Mouse (Mus musculus) left cerebral cortex, postnatal 25 days (tissue): ENCODE measurements around the gene Txn1. TPM values are rescaled to one million over a fixed set of nuclear protein-coding genes. Genes with fewer than 3 reads are reported as not detected.

Experiments
- DNase-seq, 2 experiments: peaks; one replicate each; pipeline ENCODE4 v3.0.0; 2022; ENCODE audit warnings: low spot score in 2 of 2, mixed read lengths in 1 of 2
- intact Hi-C: fragments of 180-260 bp; cut with DNase I; formaldehyde crosslinking; loops from one replicate; pipeline ENCODE4 v1.15.1; 2025
- total RNA-seq, 2 experiments: library from RNA; stranded (reverse); gene quantifications; 2 replicates each; pipeline ENCODE4 v1.2.3; 2021

The Txn1 gene
- total RNA-seq, 2 experiments from 2014 or later, result 115 to 119 TPM

DNA sequence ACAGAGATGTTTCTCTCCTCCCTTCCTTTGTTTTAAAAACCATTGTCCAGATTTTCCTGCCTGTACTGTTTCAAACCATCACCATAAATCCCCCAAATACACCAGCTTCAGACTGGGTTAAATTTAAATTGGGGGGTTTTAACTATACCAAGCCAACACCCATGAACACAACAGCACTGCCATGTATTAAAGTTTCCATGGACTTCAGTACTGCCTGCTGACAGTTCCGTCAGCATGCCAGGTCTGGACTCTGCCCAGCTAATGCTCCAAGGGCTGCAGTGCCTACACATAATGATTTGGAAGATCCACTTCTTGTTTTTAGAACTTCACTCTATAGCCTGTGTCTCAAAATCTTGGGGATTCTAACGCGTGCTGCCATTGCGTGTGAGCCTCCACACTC is 8.7 kb downstream of the Txn1 start:
- DNase-seq, result no peak

DNA sequence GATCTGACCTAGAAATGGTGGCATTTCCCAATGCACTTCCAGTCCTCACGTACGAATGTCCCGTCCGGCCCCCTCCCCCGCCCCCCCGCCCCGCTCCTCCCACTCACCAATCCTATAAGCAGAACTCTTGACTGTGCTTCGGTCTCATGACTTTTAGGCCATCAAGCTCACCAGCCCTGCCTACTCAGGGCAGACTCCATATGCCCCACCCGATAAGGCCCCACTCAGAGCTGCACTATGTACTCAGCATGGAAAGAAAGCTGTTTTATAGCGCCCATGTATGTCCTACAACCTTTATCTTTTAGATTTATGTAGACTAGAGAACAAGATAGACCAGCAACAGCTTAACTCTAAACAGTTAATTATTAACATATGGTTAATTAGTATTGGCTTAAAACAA is 9.2 kb downstream of the Txn1 start:
- DNase-seq, result no peak
- intact Hi-C loops, result no loop called here

More for the DNA sequence above, 8.7 kb downstream of the Txn1 start:
- intact Hi-C loops, result no loop called here

DNA sequence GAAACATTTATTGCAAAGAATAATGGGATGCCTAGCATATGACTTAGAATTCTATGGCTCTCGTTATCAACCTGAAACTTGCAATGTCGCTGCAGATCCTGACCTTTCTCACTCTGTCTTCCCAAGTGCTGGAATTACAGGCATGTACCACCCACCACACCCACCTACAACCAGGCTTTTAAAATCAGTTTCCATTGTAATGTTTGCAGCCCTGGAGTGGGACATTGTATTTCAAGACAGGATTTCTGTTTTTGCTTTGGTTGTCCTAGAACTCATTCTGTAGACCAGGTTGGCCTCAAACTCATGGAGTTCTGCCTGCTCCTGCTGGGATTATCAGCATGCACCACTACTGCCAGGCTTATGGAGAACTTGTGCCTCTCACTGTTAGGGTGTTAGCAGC is 13.3 kb downstream of the Txn1 start:
- DNase-seq, result no peak
- intact Hi-C loops, result no loop called here

- intact Hi-C loops, result no loop called here
- no peak for DNase-seq
These were observed 15.6 kb downstream of the Txn1 start for GRCm38 (mm10) chr4:57940631-57941030.

GRCm38 (mm10) chr4:57937292-57937691 is 18.9 kb downstream of the Txn1 start:
- DNase-seq, result no peak
- intact Hi-C loops, result no loop called here

DNA sequence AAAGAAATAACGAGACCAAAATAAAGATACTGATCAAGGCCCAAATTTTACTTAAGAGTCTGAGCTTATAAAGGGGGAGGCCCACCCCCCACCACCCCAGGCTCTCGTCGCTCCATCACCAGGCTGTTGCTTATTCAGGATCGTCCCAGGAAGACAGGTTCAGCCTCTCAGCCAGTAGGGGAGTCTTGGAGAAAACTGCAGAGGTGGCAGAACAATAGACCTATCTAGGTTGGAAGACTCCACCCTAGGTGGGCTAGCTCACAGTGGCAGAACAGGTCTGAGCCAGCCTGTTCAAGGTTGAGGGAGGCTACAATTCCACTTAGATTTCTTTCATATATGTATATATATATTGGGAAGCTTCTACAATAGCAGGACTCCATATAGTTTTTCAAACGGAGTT is 22.0 kb downstream of the Txn1 start:
- intact Hi-C loops, result no loop called here
- no peak for DNase-seq

DNA sequence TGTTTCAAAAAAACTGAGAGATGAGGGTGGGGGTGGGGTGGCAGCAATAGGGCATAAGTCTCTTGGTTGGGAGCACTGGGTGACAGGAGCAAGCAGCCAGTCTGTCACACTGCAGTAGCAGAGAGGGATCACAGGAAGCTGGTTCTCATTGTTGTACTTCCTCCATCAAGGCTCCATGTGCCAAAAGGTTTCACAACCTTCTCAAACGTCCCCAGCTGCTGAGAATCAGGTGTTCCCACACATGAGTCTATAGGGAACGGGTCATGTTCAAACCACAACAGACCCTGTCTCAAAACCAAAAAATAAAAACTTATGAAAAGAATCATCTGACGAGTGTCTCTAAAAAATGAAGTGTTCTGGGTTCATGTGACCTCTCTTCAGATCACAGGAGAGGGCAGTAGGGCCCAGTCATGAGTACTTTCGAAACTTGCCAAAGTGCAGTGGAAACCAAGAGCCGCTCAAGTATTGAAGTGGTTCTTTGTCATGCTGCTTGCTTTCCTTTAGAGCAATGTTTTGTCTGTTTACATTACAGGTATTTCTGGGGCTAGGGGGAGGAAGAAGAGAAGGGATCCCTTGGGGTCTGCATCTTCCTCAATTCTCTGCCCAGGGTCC is 25.5 kb downstream of the Txn1 start:
- intact Hi-C loops, result no loop called here
- no peak for DNase-seq

DNA sequence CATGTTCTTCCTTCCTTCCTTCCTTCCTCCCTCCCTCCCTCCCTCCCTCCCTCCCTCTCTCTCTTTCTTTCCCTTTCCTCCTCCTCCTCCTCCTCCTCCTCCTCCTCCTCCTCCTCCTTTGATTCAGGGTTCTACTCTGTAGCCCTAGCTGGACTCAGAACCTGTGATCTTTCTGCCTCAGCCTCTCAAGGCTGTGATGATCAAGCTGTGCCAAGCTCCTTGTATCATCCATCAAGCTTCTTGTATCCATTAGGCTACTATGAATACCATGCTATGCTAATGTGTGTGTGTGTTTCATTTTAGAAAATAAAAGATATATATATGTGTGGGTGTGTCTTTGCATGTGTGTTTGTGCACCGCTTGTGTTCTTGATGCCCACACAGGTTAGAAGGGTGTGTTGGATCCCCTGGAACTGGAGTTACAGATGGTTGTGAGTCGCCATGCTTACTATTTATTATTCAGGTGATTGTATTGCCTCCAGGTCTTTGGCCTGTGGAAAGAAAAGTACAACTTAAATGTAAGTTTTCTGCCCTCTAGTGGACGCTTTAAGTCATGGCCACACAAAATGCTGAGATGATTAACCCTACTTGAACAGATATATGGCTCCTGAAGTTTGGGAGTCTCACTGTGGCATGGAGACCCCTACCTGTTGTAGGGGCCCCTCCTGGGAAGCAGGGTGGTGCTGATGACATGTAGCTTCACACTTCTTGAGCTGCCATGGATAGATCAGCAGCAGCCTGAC is 28.6 kb downstream of the Txn1 start:
- intact Hi-C loops, result no loop called here
- peak in 1 of 2 experiments; percentile 24 for DNase-seq

DNA sequence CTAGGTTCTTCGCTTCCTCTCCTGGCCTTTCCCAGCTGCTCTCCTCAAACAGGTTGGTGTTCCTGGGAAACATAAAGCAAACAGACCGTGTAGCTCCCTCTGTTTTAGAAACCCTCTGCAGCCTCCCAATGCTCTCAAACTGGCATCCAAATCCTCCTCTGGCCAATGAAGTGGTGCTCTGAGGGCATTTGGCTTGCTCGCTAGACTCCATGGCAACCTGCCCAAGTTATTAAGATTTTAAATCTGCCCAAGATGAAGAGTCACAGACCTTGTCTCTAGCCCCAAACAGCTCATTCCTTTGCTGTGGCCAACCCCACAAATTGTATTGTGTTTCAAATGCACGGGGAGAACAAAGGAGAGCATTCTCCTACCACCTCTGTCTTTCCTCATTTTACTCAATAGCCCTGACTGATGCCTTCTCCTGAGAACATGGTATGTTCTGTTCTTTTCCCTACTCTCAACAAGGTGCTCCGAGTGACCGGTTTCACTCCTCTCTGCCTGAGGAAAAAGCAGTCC is 31.6 kb downstream of the Txn1 start:
- intact Hi-C loops, result no loop called here
- DNase-seq, result no peak

GRCm38 (mm10) chr4:57922171-57922570 is 34.0 kb downstream of the Txn1 start:
- DNase-seq, result no peak
- intact Hi-C loops, result no loop called here

DNA sequence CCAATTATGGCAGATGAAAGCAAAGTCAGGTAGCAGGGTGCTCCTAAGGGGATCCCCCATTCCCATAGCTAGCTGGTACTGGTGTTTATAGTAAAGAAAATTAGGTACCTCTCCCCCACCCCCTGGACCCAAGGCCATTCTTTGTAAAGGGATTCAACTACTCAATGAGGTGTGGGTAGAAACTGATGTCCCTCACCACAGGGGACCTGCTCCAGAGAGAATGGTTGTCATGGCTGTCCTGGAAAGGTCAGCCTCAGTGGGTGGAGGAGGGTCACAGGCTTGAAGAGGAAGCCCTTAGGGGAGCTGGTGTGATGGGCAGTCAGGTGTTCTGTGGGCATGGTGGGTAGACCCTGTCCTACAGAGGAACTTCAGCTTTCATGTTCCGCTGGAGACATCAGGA is 35.7 kb downstream of the Txn1 start:
- intact Hi-C loops, result no loop called here
- DNase-seq, result no peak

DNA sequence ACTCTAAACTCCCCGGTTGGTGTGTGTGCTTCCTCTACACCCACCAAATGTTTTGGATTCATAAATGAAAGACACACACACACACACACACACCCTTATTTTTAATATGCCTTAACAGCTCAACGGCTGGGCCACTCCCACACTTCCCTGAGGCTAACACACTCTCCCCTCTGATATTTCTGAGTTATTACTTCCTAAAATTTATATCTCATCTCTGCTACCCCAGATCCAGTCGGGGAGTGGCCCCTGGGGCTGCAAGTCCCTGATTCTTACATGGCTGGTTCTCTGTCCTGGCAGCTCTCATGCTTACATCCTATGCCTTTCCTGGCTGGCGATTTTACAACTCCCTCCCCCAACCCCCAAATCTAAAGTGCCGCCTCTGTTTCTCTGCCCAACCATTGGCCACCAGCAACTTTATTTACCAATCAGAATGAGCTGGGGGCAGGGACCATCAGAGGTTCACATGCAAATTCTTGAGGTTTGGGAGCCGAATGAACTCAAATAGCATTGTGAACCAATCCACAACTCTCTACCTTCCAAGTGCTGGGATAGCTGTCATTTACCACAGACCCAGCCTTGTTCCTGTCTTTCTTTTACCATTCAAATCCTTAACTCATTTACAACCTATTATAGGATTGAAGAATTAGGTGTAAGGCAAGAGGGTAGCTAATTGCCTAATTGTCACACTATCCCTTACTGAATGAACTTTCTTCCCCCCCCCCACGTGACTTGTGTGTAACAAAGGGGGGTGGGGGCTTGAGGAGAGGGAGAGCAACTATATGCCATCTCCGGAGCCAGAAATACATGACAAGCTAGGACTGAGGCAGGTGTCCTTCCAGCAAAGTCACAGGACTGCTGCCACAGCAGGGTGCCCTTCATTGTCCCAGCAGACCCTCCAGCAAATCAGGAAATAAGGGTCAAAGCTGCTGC is 36.5 kb downstream of the Txn1 start:
- DNase-seq, result no peak
- intact Hi-C loops, result no loop called here

DNA sequence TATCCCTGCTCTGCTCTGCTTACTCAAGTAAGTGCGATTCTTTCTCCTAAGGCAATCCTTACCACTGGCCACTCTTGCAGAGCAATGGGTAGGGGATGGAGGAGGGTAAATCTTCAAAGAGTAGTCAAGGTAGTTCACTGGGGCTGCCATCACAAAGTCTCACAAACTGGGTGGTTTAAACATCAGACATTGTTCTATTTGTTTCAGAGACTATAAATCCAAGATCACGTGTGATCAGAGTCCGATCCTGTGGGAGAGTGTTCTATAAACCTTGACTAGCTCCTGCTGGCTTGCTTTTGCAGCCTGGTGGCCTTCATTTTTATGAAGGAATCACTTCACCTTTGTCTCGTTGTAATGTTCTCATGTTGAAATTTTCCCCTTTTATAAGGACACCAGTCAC is 39.5 kb downstream of the Txn1 start:
- DNase-seq, result no peak
- intact Hi-C loops, result no loop called here

- no peak for DNase-seq
- intact Hi-C loops, result no loop called here
These were observed 40.0 kb downstream of the Txn1 start, which contains the start of gene D630039A03Rik for GRCm38 (mm10) chr4:57916201-57916661. TSS of gene D630039A03Rik (minus strand) at chr4:57916297.

DNA sequence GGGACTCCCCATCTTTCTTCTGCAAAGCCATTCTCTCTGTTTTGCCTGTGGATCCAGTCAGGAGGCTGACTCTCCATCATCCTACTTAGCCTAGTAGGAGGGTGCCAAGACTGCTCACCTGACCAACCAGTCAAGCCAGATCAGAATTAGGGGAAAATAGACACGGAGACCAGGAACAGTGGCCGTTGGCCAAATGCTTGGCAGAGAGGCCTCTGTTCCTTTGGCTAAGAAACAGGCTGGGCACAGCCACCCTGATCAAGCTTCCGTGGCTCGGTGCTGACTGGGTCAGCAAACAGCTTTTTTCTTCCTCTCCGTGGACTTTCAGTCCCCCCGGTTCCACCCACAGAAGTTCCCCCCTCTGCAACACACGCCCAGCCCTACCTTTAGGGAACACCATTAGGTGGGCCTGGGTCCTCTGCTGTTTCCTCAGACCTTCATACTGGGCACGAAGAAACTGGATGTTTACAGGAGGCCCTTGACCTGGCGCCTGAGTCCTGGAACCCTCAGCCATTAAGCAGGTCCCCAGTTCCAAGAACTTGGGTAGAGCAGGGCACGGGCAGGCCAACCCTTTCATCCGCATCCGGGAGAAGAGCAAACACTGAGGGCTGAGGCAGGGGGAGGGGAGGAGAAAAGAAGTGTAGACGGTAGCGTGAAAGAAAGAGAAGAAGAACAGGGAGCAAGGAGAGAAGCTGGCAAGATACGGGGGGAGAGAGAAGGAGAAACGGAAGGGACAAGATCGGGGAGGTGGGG is 40.8 kb downstream of the Txn1 start:
- DNase-seq, result peak in 1 of 2 experiments; percentile 22
- intact Hi-C loops, result no loop called here

- peak in 1 of 2 experiments; percentile 21 for DNase-seq
- intact Hi-C loops, result no loop called here
These were observed 41.7 kb downstream of the Txn1 start for GRCm38 (mm10) chr4:57914193-57915190.

DNA sequence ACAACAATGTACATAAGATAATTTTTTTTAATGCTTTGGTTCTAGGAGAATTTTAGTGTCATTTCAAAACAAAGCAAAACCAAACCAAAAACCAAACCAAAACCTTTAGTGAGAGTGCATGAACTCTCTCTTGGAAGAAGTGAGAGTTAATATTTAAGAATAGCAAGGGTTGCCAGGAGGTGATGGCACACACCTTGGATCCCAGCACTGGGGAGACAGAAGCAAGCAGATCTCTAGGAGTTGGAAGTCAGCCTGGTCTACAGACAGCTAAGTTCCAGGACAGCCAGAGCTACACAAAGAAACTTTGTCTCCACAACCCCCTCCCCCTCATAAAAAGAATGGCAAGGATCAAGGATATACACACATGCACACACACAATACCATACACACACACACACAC is 43.2 kb downstream of the Txn1 start:
- DNase-seq, result no peak
- intact Hi-C loops, result no loop called here

DNA sequence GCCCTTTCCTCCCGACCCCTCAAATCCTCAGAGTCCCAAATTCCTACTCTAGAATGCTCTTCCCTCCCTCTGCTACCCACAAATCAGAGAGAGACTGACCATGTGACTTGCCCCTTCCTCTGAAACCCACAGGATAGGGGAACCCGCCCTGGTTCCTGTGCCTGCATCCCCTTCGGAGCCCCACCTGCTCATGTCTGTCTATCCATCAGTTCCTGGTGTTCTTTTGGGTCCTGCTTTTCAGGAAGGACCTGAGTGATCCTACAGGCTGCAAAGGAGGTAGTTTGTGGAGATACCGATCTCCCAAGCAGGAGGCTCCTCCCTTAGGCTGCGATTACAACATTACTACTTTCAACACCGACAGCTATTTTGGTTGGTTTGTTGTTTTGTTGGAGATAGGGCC is 47.4 kb downstream of the Txn1 start:
- intact Hi-C loops, result loop anchor here (10.0 kb wide), 2 partner anchors 346 to 534 kb away; no protein-coding TSS in a partner anchor
- no peak for DNase-seq
